Mouse (Mus musculus): ENCODE measurements around the gene Pold2.

The Pold2 gene

DNA sequence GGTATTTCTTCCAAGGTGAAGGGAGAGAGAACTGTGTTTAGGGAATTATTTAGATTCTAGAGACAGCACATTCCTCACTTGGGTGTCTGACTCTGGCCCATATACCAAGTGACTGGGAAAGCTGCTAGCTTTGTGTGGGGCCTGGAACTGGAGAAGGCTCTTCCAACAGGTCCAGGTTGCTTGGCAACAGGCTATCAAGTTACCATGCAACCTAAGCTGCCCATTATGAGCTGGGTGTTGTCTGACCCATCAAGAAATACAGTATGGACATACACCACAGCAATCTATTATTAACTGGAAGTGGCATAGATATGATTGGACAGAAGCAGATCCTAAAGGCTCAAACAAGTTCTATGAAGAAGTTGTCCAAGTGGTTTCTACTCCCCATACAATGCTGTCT, 52.7 kb downstream of the Pold2 start:
- no peak for DNase-seq (ENCODE audit: low spot score in 2 of 2)
